Mouse (Mus musculus) neural tube, embryonic 14.5 days (tissue): ENCODE results near the gene Jup. TPM values are rescaled to one million over a fixed set of nuclear protein-coding genes. Genes with fewer than 3 reads are reported as not detected.
A peak's percentile ranks its signal among the peaks of the same experiment; 100 is the strongest.

Experiments
- ATAC-seq: fragments of 200-750 bp; cut with Nextera tagmentation; 2 replicates; pipeline ENCODE4 v1.8.0; 2017; ENCODE audit warnings: low read depth, mild to moderate bottlenecking, moderate TSS enrichment, moderate library complexity
- H3K27ac ChIP-seq: fragments of 300-500 bp; sonication (generic); 2 replicates; pipeline ENCODE4 v1.5.1; 2014; ENCODE audit warnings: low read depth, mild to moderate bottlenecking, control low read depth, low read length, moderate library complexity, mixed read lengths
- H3K27me3 ChIP-seq: fragments of 300-500 bp; sonication (generic); 2 replicates; pipeline ENCODE4 v1.6.1; 2014; ENCODE audit warnings: low read length; ENCODE audit not compliant: control insufficient read depth, insufficient read depth
- H3K36me3 ChIP-seq: fragments of 300-500 bp; sonication (generic); 2 replicates; pipeline ENCODE4 v1.6.1; 2014; ENCODE audit warnings: low read length, mixed read lengths; ENCODE audit not compliant: control insufficient read depth, insufficient read depth
- H3K4me1 ChIP-seq: fragments of 300-500 bp; sonication (generic); 2 replicates; pipeline ENCODE4 v1.6.1; 2014; ENCODE audit warnings: low read length; ENCODE audit not compliant: control insufficient read depth, insufficient read depth
- H3K4me2 ChIP-seq: fragments of 300-500 bp; sonication (generic); 2 replicates; pipeline ENCODE4 v1.6.1; 2014; ENCODE audit warnings: mild to moderate bottlenecking, low read depth, low read length, control low read depth
- H3K4me3 ChIP-seq: fragments of 300-500 bp; sonication (generic); 2 replicates; pipeline ENCODE4 v1.5.1; 2014; ENCODE audit warnings: low read depth, low read length, control low read depth, mixed read lengths
- H3K9ac ChIP-seq: fragments of 300-500 bp; sonication (generic); replicated peaks from 2 replicates; pipeline ENCODE4 v1.6.1; 2014; ENCODE audit warnings: low read depth, mild to moderate bottlenecking, control low read depth, low read length, mixed read lengths
- H3K9me3 ChIP-seq: fragments of 300-500 bp; sonication (generic); 2 replicates; pipeline ENCODE4 v1.6.1; 2016; ENCODE audit warnings: low read length; ENCODE audit not compliant: control insufficient read depth
- WGBS: fragments of 180-500 bp; shearing (Covaris S2); extraction: QIAGEN DNeasy Blood & Tissue Kit; methylation state at CpG from one replicate; pipeline ENCODE4 v1.1.7; 2014; 5-methylcytosine and 5-hydroxymethylcytosine counted together
- polyA plus RNA-seq: library from polyadenylated mRNA; unstranded; fragments of >200 nt; fragmentation: Nextera tagmentation; extraction: Ambion mirVana; gene quantifications from 2 replicates; pipeline ENCODE4 v1.2.1, GENCODE M21; 2014

Jup gene
- 43.0 and 58.9 TPM in 2 replicates for polyA plus RNA-seq

- peak within 1 kb of the TSS; percentile 76 for H3K9ac ChIP-seq
- H3K27me3 ChIP-seq, result no peaks in the 10 kb centered on the region
- H3K36me3 ChIP-seq, result no peaks in the 10 kb centered on the region
- H3K27ac ChIP-seq, result peak within 1 kb of the TSS; percentile 70
- ATAC-seq, result peak; percentile 99
- peak within 1 kb of the TSS; percentile 70 for H3K4me3 ChIP-seq
- WGBS, result 1% methylated on average over 37 of the region's 37 CpGs
- no peaks in the 10 kb centered on the region for H3K9me3 ChIP-seq
- H3K4me1 ChIP-seq, result peaks cover 5% of the 10 kb centered on the region; the same call in 1 of the 2 replicates
- H3K4me2 ChIP-seq, result peak within 1 kb of the TSS; percentile 43
Observed at GRCm38 (mm10) chr11:100397600-100398389, at the start of gene Jup. TSS of gene Jup (minus strand) at chr11:100397763.

- no peak for ATAC-seq
- peaks cover 16% of the 10 kb centered on the region for H3K4me1 ChIP-seq
- no peak overlapping the region for H3K4me2 ChIP-seq
- no peak overlapping the region for H3K9ac ChIP-seq
- H3K9me3 ChIP-seq, result no peaks in the 10 kb centered on the region
- no peaks in the 10 kb centered on the region for H3K36me3 ChIP-seq
- 82% methylated on average over 6 of the region's 6 CpGs for WGBS
- no peak overlapping the region for H3K4me3 ChIP-seq
- H3K27me3 ChIP-seq, result no peaks in the 10 kb centered on the region
- no peak overlapping the region for H3K27ac ChIP-seq
Observed at GRCm38 (mm10) chr11:100442625-100443024, 45.1 kb upstream of the Jup start.

GRCm38 (mm10) chr11:100441797-100442196 lies 44.2 kb upstream of the Jup start, which contains the start of the genes Nt5c3b and Klhl10:
TSS of gene Nt5c3b (minus strand) at chr11:100441808.
TSS of gene Klhl10 (plus strand) at chr11:100441917.
- no peak for ATAC-seq

GRCm38 (mm10) chr11:100440691-100441522 lies 43.3 kb upstream of the Jup start:
- H3K9me3 ChIP-seq, result no peaks in the 10 kb centered on the region
- H3K9ac ChIP-seq, result peak overlapping the region; percentile 95
- H3K36me3 ChIP-seq, result 0 out of 2 replicates have a peak, but pooled peaks cover 6% of the 10 kb centered on the region
- H3K4me3 ChIP-seq, result peak overlapping the region; percentile 87
- ATAC-seq, result peak; percentile 98
- peak overlapping the region; percentile 82 for H3K4me2 ChIP-seq
- H3K27ac ChIP-seq, result peak overlapping the region; percentile 72
- H3K27me3 ChIP-seq, result no peaks in the 10 kb centered on the region
- peaks cover 16% of the 10 kb centered on the region for H3K4me1 ChIP-seq
- WGBS, result 2% methylated on average over 51 of the region's 52 CpGs

More at GRCm38 (mm10) chr11:100441797-100442196, 44.2 kb upstream of the Jup start, which contains the start of the genes Nt5c3b and Klhl10:
- peak within 1 kb of the TSS; percentile 82 for H3K4me2 ChIP-seq
- H3K27me3 ChIP-seq, result no peaks in the 10 kb centered on the region
- H3K9me3 ChIP-seq, result no peaks in the 10 kb centered on the region
- peak within 1 kb of the TSS; percentile 95 for H3K9ac ChIP-seq
- H3K4me3 ChIP-seq, result peak within 1 kb of the TSS; percentile 87
- WGBS, result 83% methylated on average over 8 of the region's 8 CpGs
- peaks cover 16% of the 10 kb centered on the region for H3K4me1 ChIP-seq
- H3K36me3 ChIP-seq, result 0 out of 2 replicates have a peak, but pooled peaks cover 2% of the 10 kb centered on the region
- H3K27ac ChIP-seq, result peak within 1 kb of the TSS; percentile 72

GRCm38 (mm10) chr11:100437901-100438300 lies 40.3 kb upstream of the Jup start:
- Histone ChIP-seq H3K4me1 (peaks cover 16% of the 10 kb centered on the region), H3K27ac (no peak overlapping the region), H3K27me3 (no peaks in the 10 kb centered on the region), H3K36me3 (peaks cover 13% of the 10 kb centered on the region; the same call in 1 of the 2 replicates), H3K9me3 (no peaks in the 10 kb centered on the region), H3K9ac (no peak overlapping the region), H3K4me2 (no peak overlapping the region), H3K4me3 (no peak overlapping the region)
- 75% methylated on average over 1 of the region's 1 CpGs for WGBS
- ATAC-seq, result no peak

GRCm38 (mm10) chr11:100435678-100436246 lies 38.2 kb upstream of the Jup start:
- H3K27me3 ChIP-seq, result no peaks in the 10 kb centered on the region
- no peak overlapping the region for H3K9ac ChIP-seq
- H3K4me1 ChIP-seq, result peaks cover 12% of the 10 kb centered on the region
- WGBS, result 42% methylated on average over 9 of the region's 9 CpGs
- no peaks in the 10 kb centered on the region for H3K9me3 ChIP-seq
- H3K36me3 ChIP-seq, result peaks cover 18% of the 10 kb centered on the region; the same call in 1 of the 2 replicates
- no peak overlapping the region for H3K4me2 ChIP-seq
- H3K4me3 ChIP-seq, result no peak overlapping the region
- ATAC-seq, result no peak
- H3K27ac ChIP-seq, result no peak overlapping the region

- H3K36me3 ChIP-seq, result peaks cover 22% of the 10 kb centered on the region; the same call in 1 of the 2 replicates
- no peaks in the 10 kb centered on the region for H3K4me1 ChIP-seq
- H3K9ac ChIP-seq, result no peak overlapping the region
- no peak overlapping the region for H3K4me2 ChIP-seq
- H3K27ac ChIP-seq, result no peak overlapping the region
- WGBS, result 98% methylated on average over 5 of the region's 5 CpGs
- no peak overlapping the region for H3K4me3 ChIP-seq
- no peak for ATAC-seq
- no peaks in the 10 kb centered on the region for H3K27me3 ChIP-seq
- no peaks in the 10 kb centered on the region for H3K9me3 ChIP-seq
Observed at GRCm38 (mm10) chr11:100432002-100432401, 34.4 kb upstream of the Jup start.

- no peak overlapping the region for H3K9ac ChIP-seq
- no peaks in the 10 kb centered on the region for H3K9me3 ChIP-seq
- H3K4me3 ChIP-seq, result no peak overlapping the region
- no peak for ATAC-seq
- H3K4me2 ChIP-seq, result no peak overlapping the region
- peaks cover 14% of the 10 kb centered on the region; the same call in 1 of the 2 replicates for H3K36me3 ChIP-seq
- no peak overlapping the region for H3K27ac ChIP-seq
- no peaks in the 10 kb centered on the region for H3K27me3 ChIP-seq
- no peaks in the 10 kb centered on the region for H3K4me1 ChIP-seq
- WGBS, result 91% methylated on average over 7 of the region's 7 CpGs
Observed at GRCm38 (mm10) chr11:100430052-100430451, 32.5 kb upstream of the Jup start.
